Mouse (Mus musculus): ENCODE data around the gene Emilin2.
A peak's percentile ranks its signal among the peaks of the same experiment; 100 is the strongest.

The Emilin2 gene

DNA sequence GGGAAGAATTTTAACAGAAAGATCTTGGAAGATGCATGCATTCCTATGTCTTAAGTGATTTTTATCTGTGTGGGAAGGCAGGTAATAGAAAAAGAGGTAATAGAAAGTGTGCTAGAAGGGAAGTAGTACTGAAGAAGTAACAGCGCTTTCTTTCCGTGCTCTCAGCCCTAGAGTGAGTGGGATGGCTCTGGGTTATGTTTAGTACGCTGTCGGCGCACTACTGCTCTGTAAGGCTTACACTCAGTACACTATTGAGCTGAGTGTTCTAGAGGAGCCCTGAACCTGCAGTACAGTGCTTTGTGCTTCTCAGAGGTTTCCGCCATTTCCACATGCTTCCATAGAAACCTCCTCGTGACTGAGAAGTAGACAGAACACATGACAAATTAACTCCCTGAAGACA, 83.1 kb downstream of the Emilin2 start:
- no peak for DNase-seq

- DNase-seq, result no peak
These were observed 84.5 kb downstream of the Emilin2 start for GRCm38 (mm10) chr17:71227128-71227895.

GRCm38 (mm10) chr17:71225091-71225490, 86.7 kb downstream of the Emilin2 start:
- peak; percentile 37 to 46 for DNase-seq

GRCm38 (mm10) chr17:71224521-71224920, 87.3 kb downstream of the Emilin2 start:
- no peak for DNase-seq

DNA sequence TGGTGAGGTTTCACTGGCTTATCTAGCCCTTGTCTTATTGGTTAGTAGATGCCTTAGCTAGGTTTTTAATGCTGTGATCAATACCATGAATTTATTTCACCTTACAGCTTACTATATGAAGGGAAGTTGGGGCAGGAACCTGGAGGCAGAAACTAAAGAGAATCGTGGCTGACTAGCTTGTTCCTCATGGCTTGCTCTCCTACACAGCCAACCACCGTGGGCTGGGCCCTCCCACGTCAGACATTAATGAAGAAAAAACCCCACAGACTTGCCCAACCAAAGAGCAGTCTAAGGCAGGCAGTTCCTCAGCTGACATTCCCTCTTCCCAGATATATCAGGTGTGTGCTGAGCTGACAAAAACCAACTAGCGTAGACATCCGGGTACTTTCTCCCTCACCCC, 88.1 kb downstream of the Emilin2 start:
- no peak for DNase-seq

DNA sequence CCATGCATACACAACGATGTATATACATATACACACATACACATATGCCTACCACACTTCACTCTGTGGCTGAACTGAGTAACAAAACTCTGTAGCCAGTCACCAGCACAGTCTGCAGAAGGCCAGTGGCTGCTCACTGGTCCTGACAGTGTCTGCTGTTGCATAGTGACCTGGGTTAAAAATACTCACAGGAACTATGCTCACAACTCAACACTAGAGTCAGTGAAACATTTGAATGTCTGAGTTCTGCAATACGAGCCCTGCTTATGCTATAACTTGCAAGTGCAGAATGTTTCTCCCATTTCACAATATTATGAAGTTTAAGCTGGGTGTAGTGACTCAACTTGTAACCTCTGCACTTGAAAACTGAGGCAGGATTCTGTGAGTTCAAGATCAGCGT, 90.4 kb downstream of the Emilin2 start:
- DNase-seq, result no peak

GRCm38 (mm10) chr17:71217111-71217685, 94.6 kb downstream of the Emilin2 start:
- DNase-seq, result no peak

- DNase-seq, result no peak
These were observed 95.5 kb downstream of the Emilin2 start for GRCm38 (mm10) chr17:71216263-71216662.

GRCm38 (mm10) chr17:71215241-71215839, 96.4 kb downstream of the Emilin2 start:
- DNase-seq, result no peak

DNA sequence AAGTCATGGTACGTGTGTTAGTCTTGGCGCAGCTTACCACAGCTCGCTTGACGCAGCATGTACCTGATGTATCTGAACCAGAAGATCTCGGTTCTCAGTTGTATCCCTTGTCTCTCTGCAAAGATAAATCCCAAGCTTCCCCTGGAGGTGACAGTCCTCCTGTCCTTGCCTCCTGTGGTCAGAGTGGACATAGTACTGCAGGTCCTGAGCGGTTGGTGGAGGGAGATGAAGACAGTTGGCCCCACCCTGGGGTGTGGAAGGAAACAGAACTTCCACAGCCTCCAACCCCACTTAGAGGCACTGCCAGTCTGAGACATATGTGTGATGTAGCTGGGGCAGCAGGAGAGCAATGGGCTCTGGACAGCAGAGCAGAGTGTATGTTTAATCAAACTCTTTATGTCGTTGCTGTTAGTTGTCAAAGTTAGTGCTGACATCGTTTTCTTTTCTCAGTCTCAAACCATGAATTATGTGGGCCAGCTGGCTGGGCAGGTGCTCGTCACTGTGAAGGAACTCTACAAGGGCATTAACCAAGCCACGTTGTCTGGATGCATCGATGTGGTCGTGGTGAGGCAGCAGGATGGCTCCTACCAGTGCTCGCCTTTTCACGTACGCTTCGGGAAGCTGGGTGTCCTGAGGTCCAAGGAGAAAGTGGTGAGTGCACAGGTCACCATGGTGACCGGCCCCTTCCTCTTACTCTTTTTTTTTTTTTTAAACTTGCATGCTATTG, 97.1 kb downstream of the Emilin2 start:
- no peak for DNase-seq

- no peak for DNase-seq
These were observed 98.1 kb downstream of the Emilin2 start for GRCm38 (mm10) chr17:71213666-71214065.

GRCm38 (mm10) chr17:71211962-71212646, 99.7 kb downstream of the Emilin2 start:
- no peak for DNase-seq

- DNase-seq, result no peak
These were observed 101.8 kb downstream of the Emilin2 start for GRCm38 (mm10) chr17:71209936-71210335.

- no peak for DNase-seq
These were observed 102.9 kb downstream of the Emilin2 start for GRCm38 (mm10) chr17:71208921-71209320.

DNA sequence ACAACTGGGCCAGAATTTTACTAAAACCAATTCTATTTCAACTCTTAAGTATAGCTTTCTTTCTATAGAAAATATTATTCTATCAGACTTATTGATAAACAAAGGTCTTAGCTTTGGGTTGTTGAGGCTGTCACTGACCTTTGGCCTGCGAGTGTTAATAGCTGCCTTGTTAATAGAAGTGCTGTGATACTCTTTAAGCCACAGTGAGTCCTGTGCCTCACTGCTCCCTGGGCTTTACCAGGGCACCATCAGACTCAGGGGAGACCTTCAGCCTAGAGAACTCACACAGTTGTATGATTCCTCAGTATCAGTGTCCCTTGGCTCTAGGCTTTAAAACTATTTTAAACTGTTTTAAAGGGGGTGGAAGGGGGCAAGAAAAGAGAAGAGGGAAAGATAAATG, 103.4 kb downstream of the Emilin2 start:
- DNase-seq, result no peak

DNA sequence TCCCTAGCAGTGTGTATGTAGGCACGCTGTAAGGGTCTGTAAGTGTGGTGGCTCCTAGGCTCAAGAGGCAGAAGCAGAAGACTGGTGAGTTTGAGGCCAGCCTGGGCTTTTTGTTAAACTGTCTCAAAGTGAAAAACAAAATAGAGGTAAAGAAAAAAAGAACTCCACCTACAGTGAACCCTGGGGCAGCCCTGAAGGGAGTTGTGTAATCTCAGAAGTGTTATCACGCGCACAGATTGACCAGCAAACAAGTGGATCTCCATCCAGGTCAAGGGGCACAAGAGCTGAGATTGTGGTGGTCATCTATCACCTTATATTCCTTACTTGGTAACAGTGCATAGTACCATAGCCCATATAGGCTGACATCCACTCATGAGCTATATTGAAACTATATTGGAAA, 104.5 kb downstream of the Emilin2 start:
- no peak for DNase-seq

GRCm38 (mm10) chr17:71206136-71206893, 105.5 kb downstream of the Emilin2 start:
- no peak for DNase-seq

DNA sequence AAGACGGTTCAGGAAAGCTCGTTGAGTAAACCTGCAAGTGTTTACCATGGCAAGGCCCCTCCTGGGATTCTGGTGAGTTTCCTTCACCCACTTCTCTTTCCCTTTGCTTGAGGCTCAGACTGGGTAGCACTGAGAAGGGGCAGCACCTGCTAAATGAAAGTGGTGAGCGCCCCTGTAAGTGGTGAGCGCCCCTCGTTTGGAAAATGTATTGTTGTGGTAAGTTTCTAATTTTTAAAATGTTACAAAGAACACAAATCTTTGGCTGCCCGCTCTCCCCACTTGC, 107.0 kb downstream of the Emilin2 start:
- DNase-seq, result no peak

- no peak for DNase-seq
These were observed 107.6 kb downstream of the Emilin2 start for GRCm38 (mm10) chr17:71203998-71204808.

Data from thymus, postnatal 36 days (tissue).